Mouse (Mus musculus) cortical plate, adult 2 months (tissue): ENCODE data around the gene Lmo2.

Experiments
- CTCF ChIP-seq: fragments of 200-500 bp; IDR thresholded peaks from 2 replicates; pipeline ENCODE4 v1.5.1; 2011; ENCODE audit warnings: mild to moderate bottlenecking, control low read depth, low read length; ENCODE audit not compliant: insufficient read depth; ENCODE audit errors: extremely low read depth
- POLR2A ChIP-seq: fragments of 200-500 bp; IDR thresholded peaks from 2 replicates; pipeline ENCODE4 v1.6.1; 2011; ENCODE audit warnings: mild to moderate bottlenecking, low read length, control low read depth; ENCODE audit not compliant: insufficient read depth; ENCODE audit errors: extremely low read depth

DNA sequence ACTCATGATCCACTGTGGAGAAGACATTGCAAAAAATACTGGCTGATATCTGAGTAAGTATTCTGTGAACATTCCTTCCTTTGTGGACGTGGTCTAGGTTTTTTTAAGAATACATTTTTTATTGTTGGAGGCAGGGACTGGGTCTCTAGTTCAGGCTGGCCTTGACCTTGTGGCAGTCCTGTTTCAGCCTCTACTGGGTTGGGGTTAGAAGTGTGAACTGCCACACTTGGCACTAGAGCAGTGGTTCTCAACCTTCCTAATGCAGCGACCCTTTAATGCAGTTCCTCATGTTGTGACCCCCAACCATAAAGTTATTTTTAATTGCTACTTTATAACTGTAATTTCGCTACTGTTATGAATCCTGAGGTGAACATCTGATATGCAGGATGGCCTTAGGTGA, 72.6 kb downstream of the Lmo2 start:
- TF ChIP-seq POLR2A (no peak), CTCF (no peak)
